Mouse (Mus musculus): ENCODE results near the gene Gbgt1.

DNA sequence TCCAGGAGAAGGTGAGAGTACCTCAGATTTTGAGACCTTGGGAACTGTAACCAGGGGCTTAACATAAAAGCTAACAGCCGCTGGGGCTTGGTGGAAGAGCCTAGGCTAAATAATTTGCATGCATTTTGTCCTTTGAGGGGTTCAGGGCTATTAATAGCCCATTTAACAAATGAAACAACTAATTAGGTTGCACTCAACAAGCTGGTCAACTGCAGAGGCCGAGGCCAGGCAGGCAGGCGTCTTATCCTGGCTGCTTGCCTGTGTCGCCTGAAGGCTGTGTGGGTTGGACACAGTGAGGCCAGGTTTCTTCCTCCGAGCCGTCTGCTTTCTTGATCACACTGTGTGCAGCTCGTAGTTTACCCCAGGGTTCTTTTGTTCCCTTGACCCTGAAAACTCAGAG, 39.0 kb downstream of the Gbgt1 start:
- no peak for TF ChIP-seq EP300 (IDR thresholded peaks at IDR 0.05; ENCODE audit: low read depth)
- TF ChIP-seq CTCF (IDR thresholded peaks at IDR 0.05; ENCODE audit: low read depth) = no peak

Data from liver, postnatal 0 days (tissue).